Mouse (Mus musculus): ENCODE results near the gene Fbxo34.
"Not testable (repeated sequence)": the region's sequence is repeated elsewhere in the genome, so short reads cannot be mapped to it uniquely, and the experiment has no call there.

The Fbxo34 gene

GRCm38 (mm10) chr14:47450121-47450520 is at the start of gene Fbxo34:
Fbxo34 (plus strand) TSS chr14:47450421.
- DNase-seq (ENCODE audit: low read depth, low spot score); H3K36me3 ChIP-seq (ENCODE audit: control insufficient read depth, insufficient read depth, low read length, poor library complexity, severe bottlenecking); H3K27me3 ChIP-seq (ENCODE audit: control insufficient read depth, insufficient read depth, low read length, poor library complexity, severe bottlenecking): not testable (repeated sequence)

GRCm38 (mm10) chr14:47402735-47403134 is 47.5 kb upstream of the Fbxo34 start:
- no peak for DNase-seq (ENCODE audit: low read depth, low spot score)
- no peaks in the 10 kb centered on the region for H3K27me3 ChIP-seq (ENCODE audit: control insufficient read depth, insufficient read depth, low read length, poor library complexity, severe bottlenecking)
- H3K36me3 ChIP-seq (ENCODE audit: control insufficient read depth, insufficient read depth, low read length, poor library complexity, severe bottlenecking) = no peaks in the 10 kb centered on the region

- Histone ChIP-seq H3K27me3 (ENCODE audit: control insufficient read depth, insufficient read depth, low read length, poor library complexity, severe bottlenecking) (no peaks in the 10 kb centered on the region), H3K36me3 (ENCODE audit: control insufficient read depth, insufficient read depth, low read length, poor library complexity, severe bottlenecking) (no peaks in the 10 kb centered on the region)
- DNase-seq (ENCODE audit: low read depth, low spot score) = no peak
These were observed 44.2 kb upstream of the Fbxo34 start for GRCm38 (mm10) chr14:47406000-47406399.

GRCm38 (mm10) chr14:47417346-47417745 is 32.9 kb upstream of the Fbxo34 start:
- DNase-seq (ENCODE audit: low read depth, low spot score) = no peak
- Histone ChIP-seq H3K27me3 (ENCODE audit: control insufficient read depth, insufficient read depth, low read length, poor library complexity, severe bottlenecking) (no peaks in the 10 kb centered on the region), H3K36me3 (ENCODE audit: control insufficient read depth, insufficient read depth, low read length, poor library complexity, severe bottlenecking) (0 out of 2 replicates have a peak, but pooled peaks cover 1% of the 10 kb centered on the region)

- H3K36me3 ChIP-seq (ENCODE audit: control insufficient read depth, insufficient read depth, low read length, poor library complexity, severe bottlenecking) = 0 out of 2 replicates have a peak, but pooled peaks cover 1% of the 10 kb centered on the region
- peak; percentile 94 for DNase-seq (ENCODE audit: low read depth, low spot score)
- no peaks in the 10 kb centered on the region for H3K27me3 ChIP-seq (ENCODE audit: control insufficient read depth, insufficient read depth, low read length, poor library complexity, severe bottlenecking)
These were observed 32.2 kb upstream of the Fbxo34 start, which contains the start of gene Dlgap5 for GRCm38 (mm10) chr14:47417775-47418665. Dlgap5 (minus strand) TSS chr14:47418407.

GRCm38 (mm10) chr14:47418666-47418991 is 31.6 kb upstream of the Fbxo34 start:
- DNase-seq (ENCODE audit: low read depth, low spot score) = no peak
- Histone ChIP-seq H3K27me3 (ENCODE audit: control insufficient read depth, insufficient read depth, low read length, poor library complexity, severe bottlenecking) (no peaks in the 10 kb centered on the region), H3K36me3 (ENCODE audit: control insufficient read depth, insufficient read depth, low read length, poor library complexity, severe bottlenecking) (0 out of 2 replicates have a peak, but pooled peaks cover 1% of the 10 kb centered on the region)

- no peak for DNase-seq (ENCODE audit: low read depth, low spot score)
- H3K36me3 ChIP-seq (ENCODE audit: control insufficient read depth, insufficient read depth, low read length, poor library complexity, severe bottlenecking) = 0 out of 2 replicates have a peak, but pooled peaks cover 1% of the 10 kb centered on the region
These were observed 31.1 kb upstream of the Fbxo34 start for GRCm38 (mm10) chr14:47419034-47419625.

GRCm38 (mm10) chr14:47419723-47420276 is 30.4 kb upstream of the Fbxo34 start:
- no peak for DNase-seq (ENCODE audit: low read depth, low spot score)
- 0 out of 2 replicates have a peak, but pooled peaks cover 1% of the 10 kb centered on the region for H3K36me3 ChIP-seq (ENCODE audit: control insufficient read depth, insufficient read depth, low read length, poor library complexity, severe bottlenecking)
- no peaks in the 10 kb centered on the region for H3K27me3 ChIP-seq (ENCODE audit: control insufficient read depth, insufficient read depth, low read length, poor library complexity, severe bottlenecking)

More at GRCm38 (mm10) chr14:47419034-47419625, 31.1 kb upstream of the Fbxo34 start:
- no peaks in the 10 kb centered on the region for H3K27me3 ChIP-seq (ENCODE audit: control insufficient read depth, insufficient read depth, low read length, poor library complexity, severe bottlenecking)

- H3K36me3 ChIP-seq (ENCODE audit: control insufficient read depth, insufficient read depth, low read length, poor library complexity, severe bottlenecking) = no peaks in the 10 kb centered on the region
- no peak for DNase-seq (ENCODE audit: low read depth, low spot score)
- no peaks in the 10 kb centered on the region for H3K27me3 ChIP-seq (ENCODE audit: control insufficient read depth, insufficient read depth, low read length, poor library complexity, severe bottlenecking)
These were observed 28.6 kb upstream of the Fbxo34 start for GRCm38 (mm10) chr14:47421606-47422005.

GRCm38 (mm10) chr14:47422466-47422865 is 27.8 kb upstream of the Fbxo34 start:
- Histone ChIP-seq H3K36me3 (ENCODE audit: control insufficient read depth, insufficient read depth, low read length, poor library complexity, severe bottlenecking) (no peaks in the 10 kb centered on the region), H3K27me3 (ENCODE audit: control insufficient read depth, insufficient read depth, low read length, poor library complexity, severe bottlenecking) (no peaks in the 10 kb centered on the region)
- DNase-seq (ENCODE audit: low read depth, low spot score) = no peak

GRCm38 (mm10) chr14:47432987-47433386 is 17.2 kb upstream of the Fbxo34 start:
- DNase-seq (ENCODE audit: low read depth, low spot score) = peak; percentile 34
- H3K36me3 ChIP-seq (ENCODE audit: control insufficient read depth, insufficient read depth, low read length, poor library complexity, severe bottlenecking) = no peaks in the 10 kb centered on the region

GRCm38 (mm10) chr14:47438947-47439346 is 11.3 kb upstream of the Fbxo34 start:
- no peaks in the 10 kb centered on the region for H3K27me3 ChIP-seq (ENCODE audit: control insufficient read depth, insufficient read depth, low read length, poor library complexity, severe bottlenecking)
- H3K36me3 ChIP-seq (ENCODE audit: control insufficient read depth, insufficient read depth, low read length, poor library complexity, severe bottlenecking) = no peaks in the 10 kb centered on the region
- no peak for DNase-seq (ENCODE audit: low read depth, low spot score)

More at GRCm38 (mm10) chr14:47432987-47433386, 17.2 kb upstream of the Fbxo34 start:
- no peaks in the 10 kb centered on the region; the same call in 1 of the 2 replicates for H3K27me3 ChIP-seq (ENCODE audit: control insufficient read depth, insufficient read depth, low read length, poor library complexity, severe bottlenecking)

- H3K36me3 ChIP-seq (ENCODE audit: control insufficient read depth, insufficient read depth, low read length, poor library complexity, severe bottlenecking) = no peaks in the 10 kb centered on the region
- no peak for DNase-seq (ENCODE audit: low read depth, low spot score)
- H3K27me3 ChIP-seq (ENCODE audit: control insufficient read depth, insufficient read depth, low read length, poor library complexity, severe bottlenecking) = no peaks in the 10 kb centered on the region
These were observed 5.3 kb upstream of the Fbxo34 start for GRCm38 (mm10) chr14:47444907-47445306.

GRCm38 (mm10) chr14:47445331-47446095 is 4.7 kb upstream of the Fbxo34 start:
- Histone ChIP-seq H3K36me3 (ENCODE audit: control insufficient read depth, insufficient read depth, low read length, poor library complexity, severe bottlenecking) (no peaks in the 10 kb centered on the region), H3K27me3 (ENCODE audit: control insufficient read depth, insufficient read depth, low read length, poor library complexity, severe bottlenecking) (no peaks in the 10 kb centered on the region)
- DNase-seq (ENCODE audit: low read depth, low spot score) = no peak
